Mouse (Mus musculus) midbrain, embryonic 10.5 days (tissue): Measurements from ENCODE around the gene Hs6st3. TPM values are rescaled to one million over a fixed set of nuclear protein-coding genes. Genes with fewer than 3 reads are reported as not detected.

Experiments used
- DNase-seq: peaks from one replicate; pipeline ENCODE4 v3.0.0-alpha.2; 2017; ENCODE audit warnings: low spot score
- H3K27ac ChIP-seq: fragments of 300-500 bp; sonication (generic); replicated peaks from 2 replicates; pipeline ENCODE4 v1.5.1; 2016; ENCODE audit warnings: mild to moderate bottlenecking
- H3K27me3 ChIP-seq: fragments of 300-500 bp; sonication (generic); 2 replicates; pipeline ENCODE4 v1.6.1; 2016; ENCODE audit warnings: low read depth, mild to moderate bottlenecking; ENCODE audit not compliant: poor library complexity, severe bottlenecking
- H3K36me3 ChIP-seq: fragments of 300-500 bp; sonication (generic); 2 replicates; pipeline ENCODE4 v1.6.1; 2016; ENCODE audit warnings: mild to moderate bottlenecking, moderate library complexity
- H3K4me1 ChIP-seq: fragments of 300-500 bp; sonication (generic); 2 replicates; pipeline ENCODE4 v1.6.1; 2016
- H3K4me3 ChIP-seq: fragments of 300-500 bp; sonication (generic); 2 replicates; pipeline ENCODE4 v1.5.1; 2016; ENCODE audit warnings: mild to moderate bottlenecking, moderate library complexity
- H3K9me3 ChIP-seq: fragments of 300-500 bp; sonication (generic); replicated peaks from 2 replicates; pipeline ENCODE4 v1.6.1; 2016; ENCODE audit warnings: mild to moderate bottlenecking
- WGBS: fragments of 180-500 bp; shearing (Covaris S2); methylation state at CpG from one replicate; pipeline ENCODE4 v1.1.7; 2016; 5-methylcytosine and 5-hydroxymethylcytosine counted together
- polyA plus RNA-seq: library from polyadenylated mRNA; unstranded; fragments of >200 nt; fragmentation: Nextera tagmentation; extraction: Ambion mirVana; gene quantifications from 2 replicates; pipeline ENCODE4 v1.2.1, GENCODE M21; 2016

Gene Hs6st3
- polyA plus RNA-seq, 1 experiment from 2014 or later = not detected

DNA sequence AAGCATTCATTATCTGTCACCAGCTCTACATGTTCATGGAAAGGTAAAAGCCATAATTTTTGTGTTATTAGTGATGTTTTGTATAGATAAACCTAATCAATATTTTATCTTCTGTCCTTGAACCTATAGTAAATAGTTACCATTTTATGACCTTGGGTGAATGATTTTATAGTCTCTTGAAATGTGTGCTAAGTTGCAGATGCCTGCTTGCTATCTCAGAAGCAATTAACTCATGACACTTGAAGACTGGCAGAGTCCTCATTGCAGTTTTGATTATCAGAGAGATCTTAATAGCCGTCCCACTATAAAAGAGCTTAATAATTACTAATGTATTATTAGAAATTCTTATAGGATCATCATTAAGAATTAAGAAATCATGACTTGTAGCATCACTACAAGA lies 491.0 kb downstream of the Hs6st3 start:
- H3K27me3 ChIP-seq = no peaks in the 10 kb centered on the region
- no peak overlapping the region for H3K27ac ChIP-seq
- H3K36me3 ChIP-seq = no peaks in the 10 kb centered on the region
- 85% methylated on average over 1 of the region's 1 CpGs for WGBS
- H3K9me3 ChIP-seq = no peaks in the 10 kb centered on the region
- H3K4me3 ChIP-seq = no peak overlapping the region
- no peaks in the 10 kb centered on the region for H3K4me1 ChIP-seq
- no peak for DNase-seq

DNA sequence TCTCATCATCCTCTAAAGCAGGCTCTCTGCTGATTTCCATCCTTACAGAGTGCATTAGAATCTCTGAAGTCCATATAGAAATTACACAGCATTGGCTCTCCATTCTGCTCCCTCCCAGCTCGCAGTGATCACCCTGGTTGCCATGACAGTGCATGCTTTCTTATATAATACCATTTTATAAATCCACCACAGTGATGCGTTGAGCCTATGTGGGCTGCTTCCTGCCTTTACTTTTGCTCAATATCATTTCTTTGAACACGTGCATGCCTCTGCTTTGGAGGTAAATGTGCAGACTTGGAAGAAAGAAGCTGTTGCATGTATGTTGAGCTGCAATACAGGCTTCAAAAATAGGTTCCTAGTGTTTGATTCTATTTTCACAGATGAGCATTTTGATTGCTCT lies 494.9 kb downstream of the Hs6st3 start:
- Histone ChIP-seq H3K27ac (no peak overlapping the region), H3K27me3 (no peaks in the 10 kb centered on the region), H3K4me1 (no peaks in the 10 kb centered on the region), H3K36me3 (no peaks in the 10 kb centered on the region), H3K9me3 (no peaks in the 10 kb centered on the region), H3K4me3 (no peak overlapping the region)
- WGBS = 77% methylated on average over 3 of the region's 3 CpGs
- no peak for DNase-seq

DNA sequence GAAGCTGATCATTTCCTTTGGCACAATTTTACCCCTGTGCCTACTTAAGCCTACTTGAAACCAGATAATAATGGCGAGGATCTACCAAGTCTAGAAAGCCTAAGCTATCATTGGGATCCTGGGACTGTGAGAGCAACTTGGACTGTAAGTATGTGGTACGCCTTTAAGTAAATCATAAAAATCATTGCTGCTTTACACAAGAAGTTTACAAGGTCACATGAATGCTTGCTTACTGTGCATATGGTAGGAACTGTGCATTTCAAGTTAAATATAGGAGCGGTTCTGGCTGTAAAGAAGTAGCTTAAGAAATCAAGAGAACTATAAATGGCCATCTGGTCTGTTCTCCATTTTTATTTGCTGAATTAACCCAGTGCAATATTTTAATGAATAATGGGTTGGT lies 495.5 kb downstream of the Hs6st3 start:
- no peak for DNase-seq
- no peaks in the 10 kb centered on the region for H3K9me3 ChIP-seq
- H3K4me3 ChIP-seq = no peak overlapping the region
- no peaks in the 10 kb centered on the region for H3K36me3 ChIP-seq
- no peaks in the 10 kb centered on the region for H3K27me3 ChIP-seq
- H3K4me1 ChIP-seq = no peaks in the 10 kb centered on the region
- 89% methylated on average over 3 of the region's 3 CpGs for WGBS
- no peak overlapping the region for H3K27ac ChIP-seq

DNA sequence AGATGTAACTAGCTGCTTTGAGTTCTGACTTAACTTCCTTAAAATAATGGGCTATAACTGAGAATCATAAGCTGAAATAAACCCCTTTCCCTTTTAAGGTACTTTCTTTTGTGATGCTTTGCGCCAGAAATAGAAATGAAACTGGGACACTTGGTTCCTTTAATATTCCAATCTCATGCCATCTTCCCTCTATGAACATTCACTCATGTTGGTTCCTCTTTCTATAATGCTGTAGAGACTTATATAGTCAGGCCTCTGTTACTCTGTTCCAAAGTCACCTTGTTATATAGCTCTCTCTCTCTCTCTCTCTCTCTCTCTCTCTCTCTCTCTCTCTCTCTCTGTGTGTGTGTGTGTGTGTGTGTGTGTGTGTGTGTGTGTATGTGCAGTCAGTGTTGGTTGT lies 504.7 kb downstream of the Hs6st3 start:
- DNase-seq = no peak
- Histone ChIP-seq H3K27ac (no peak overlapping the region), H3K4me1 (no peaks in the 10 kb centered on the region), H3K36me3 (no peaks in the 10 kb centered on the region), H3K27me3 (no peaks in the 10 kb centered on the region), H3K4me3 (no peak overlapping the region), H3K9me3 (no peaks in the 10 kb centered on the region)
- WGBS = 93% methylated on average over 1 of the region's 1 CpGs

DNA sequence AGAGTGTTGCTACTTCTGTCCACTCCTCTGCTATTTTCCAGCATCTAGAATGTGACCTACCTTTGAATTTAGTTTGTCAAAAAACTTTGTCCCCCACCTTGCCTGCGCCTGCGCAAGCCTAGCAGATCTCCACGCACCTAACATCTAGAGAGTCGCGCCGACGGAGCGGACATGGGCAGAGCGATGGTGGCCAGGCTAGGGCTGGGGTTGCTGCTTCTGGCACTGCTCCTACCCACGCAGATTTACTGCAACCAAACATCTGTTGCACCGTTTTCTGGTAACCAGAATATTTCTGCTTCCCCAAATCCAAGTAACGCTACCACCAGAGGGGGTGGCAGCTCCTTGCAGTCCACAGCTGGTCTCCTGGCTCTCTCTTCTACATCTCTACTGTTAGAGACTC lies 505.7 kb downstream of the Hs6st3 start:
- no peak for DNase-seq
- Histone ChIP-seq H3K4me1 (no peaks in the 10 kb centered on the region), H3K36me3 (no peaks in the 10 kb centered on the region), H3K9me3 (no peaks in the 10 kb centered on the region), H3K27me3 (no peaks in the 10 kb centered on the region), H3K27ac (no peak overlapping the region), H3K4me3 (no peak overlapping the region)
- 95% methylated on average over 12 of the region's 12 CpGs for WGBS

DNA sequence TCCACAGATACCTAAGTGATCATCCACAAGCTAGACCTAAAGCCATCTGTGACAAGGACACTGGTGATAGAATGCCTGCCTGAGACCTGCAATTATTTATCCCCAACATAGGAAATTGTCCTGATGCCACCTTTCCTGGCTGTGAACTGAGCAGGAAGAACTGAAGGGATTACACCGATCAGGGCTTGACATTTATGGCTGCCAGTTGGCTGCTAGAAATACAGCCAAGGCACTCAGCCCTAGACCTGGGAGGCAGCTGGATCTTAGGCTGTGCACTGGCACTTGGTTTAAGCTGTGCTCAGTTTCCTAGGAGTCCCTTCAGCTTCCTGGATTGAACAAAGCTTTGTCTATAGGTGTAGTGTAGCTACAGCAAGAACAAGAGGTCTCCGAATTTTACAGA lies 518.8 kb downstream of the Hs6st3 start:
- DNase-seq = no peak
- Histone ChIP-seq H3K27me3 (no peaks in the 10 kb centered on the region), H3K4me1 (no peaks in the 10 kb centered on the region), H3K9me3 (no peaks in the 10 kb centered on the region), H3K4me3 (no peak overlapping the region), H3K36me3 (no peaks in the 10 kb centered on the region), H3K27ac (no peak overlapping the region)
- WGBS = 84% methylated on average over 2 of the region's 2 CpGs

DNA sequence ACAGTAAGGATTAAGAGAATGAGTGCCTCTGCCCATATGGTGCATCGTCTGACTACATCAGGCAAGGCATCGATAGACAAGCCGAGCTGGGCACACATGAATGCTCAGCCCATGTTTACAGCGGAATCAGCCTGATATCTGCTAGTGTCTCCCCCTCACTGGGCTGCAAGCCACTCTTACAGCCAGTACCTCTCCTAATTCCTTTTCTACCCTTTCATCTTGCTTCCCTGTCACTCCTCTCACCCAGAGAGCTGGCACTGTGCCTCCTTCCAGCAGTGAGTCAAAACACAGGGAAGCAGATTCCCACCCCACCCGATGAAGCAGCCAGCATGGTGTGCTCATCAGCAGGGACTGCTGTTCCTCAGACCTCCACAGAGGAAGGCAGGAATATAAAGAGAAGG lies 527.6 kb downstream of the Hs6st3 start:
- no peaks in the 10 kb centered on the region for H3K27me3 ChIP-seq
- H3K36me3 ChIP-seq = no peaks in the 10 kb centered on the region
- H3K9me3 ChIP-seq = no peaks in the 10 kb centered on the region
- no peak overlapping the region for H3K4me3 ChIP-seq
- H3K4me1 ChIP-seq = no peaks in the 10 kb centered on the region
- H3K27ac ChIP-seq = no peak overlapping the region
- no peak for DNase-seq
- 86% methylated on average over 5 of the region's 5 CpGs for WGBS

DNA sequence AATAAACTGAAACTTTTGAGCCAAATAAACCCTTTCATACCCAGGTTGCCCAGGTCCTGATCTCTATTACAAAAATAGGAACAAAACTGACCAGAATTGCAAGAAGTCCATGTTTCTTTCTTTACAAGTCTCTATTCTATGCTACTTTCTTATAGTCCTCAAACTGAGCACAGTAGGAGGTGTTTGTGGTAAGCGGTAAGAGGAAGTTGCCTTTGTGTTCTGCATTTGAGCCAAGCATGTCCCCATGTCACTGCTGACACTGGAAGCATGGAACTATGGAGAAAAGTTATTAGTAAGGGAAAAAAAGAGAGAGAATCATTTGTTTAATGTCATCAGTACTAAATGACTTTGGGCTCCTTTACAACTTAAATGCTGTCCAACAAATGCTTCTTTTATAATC lies 529.3 kb downstream of the Hs6st3 start:
- Histone ChIP-seq H3K9me3 (no peaks in the 10 kb centered on the region), H3K4me3 (no peak overlapping the region), H3K27ac (no peak overlapping the region), H3K27me3 (no peaks in the 10 kb centered on the region), H3K4me1 (no peaks in the 10 kb centered on the region), H3K36me3 (no peaks in the 10 kb centered on the region)
- no peak for DNase-seq
- 88% methylated on average over 1 of the region's 1 CpGs for WGBS

DNA sequence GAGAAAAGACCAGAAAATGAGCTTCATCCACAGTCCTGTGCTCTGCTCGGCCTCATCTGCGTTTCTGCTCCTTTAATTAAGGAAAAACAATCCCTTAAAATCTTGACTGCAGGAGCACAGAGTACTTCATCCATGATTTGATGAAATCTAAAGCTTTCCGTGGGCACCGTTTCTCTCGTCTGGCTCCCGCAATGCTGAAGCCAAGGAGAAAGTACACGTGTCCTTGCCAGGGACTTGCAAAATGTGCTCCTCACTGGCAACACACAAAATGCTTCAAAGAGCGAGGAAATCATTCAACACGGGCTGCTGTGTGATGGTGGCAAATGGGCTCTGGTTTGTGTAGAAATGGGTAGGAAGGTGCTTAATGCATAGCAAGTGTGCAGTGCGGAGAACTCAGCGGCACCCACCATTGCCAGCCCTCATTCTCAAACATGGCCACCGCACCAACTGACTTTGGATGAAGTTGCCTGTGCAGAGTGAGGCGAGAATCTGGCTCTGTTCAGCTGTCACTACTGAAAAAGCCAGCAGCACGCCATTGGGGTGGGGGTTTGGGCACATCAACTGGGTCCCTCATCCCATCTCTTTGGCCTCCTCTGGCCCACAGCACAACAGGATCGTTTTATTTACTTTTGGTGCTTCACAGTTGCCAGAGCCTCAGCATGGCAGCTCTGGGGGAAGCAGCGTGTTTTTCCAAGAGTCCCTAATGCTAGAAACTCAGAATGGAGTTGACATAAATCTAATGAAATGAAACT lies 532.9 kb downstream of the Hs6st3 start:
- 89% methylated on average over 16 of the region's 16 CpGs for WGBS
- no peak for DNase-seq
- H3K4me1 ChIP-seq = no peaks in the 10 kb centered on the region
- no peak overlapping the region for H3K27ac ChIP-seq
- no peak overlapping the region for H3K4me3 ChIP-seq
- no peaks in the 10 kb centered on the region for H3K36me3 ChIP-seq
- no peaks in the 10 kb centered on the region for H3K27me3 ChIP-seq
- no peaks in the 10 kb centered on the region for H3K9me3 ChIP-seq

DNA sequence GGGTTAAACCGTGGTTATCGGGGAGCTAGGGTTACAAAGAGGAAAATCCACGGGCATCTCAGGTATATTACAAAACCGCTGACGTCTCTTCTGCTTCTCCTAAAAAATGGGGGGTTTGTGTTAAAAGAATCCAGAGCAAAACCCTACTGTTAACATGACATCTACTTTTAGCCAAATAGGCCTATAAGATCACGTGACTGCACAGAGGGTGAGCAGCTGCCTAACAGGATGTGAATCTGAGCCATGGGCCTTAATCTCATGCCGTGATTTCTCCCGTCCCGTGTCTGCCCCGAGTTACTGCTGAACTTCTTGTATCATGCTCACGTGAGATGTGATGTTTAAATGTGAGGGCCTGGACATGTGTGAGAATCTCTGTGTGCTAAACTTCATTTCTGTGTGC lies 540.4 kb downstream of the Hs6st3 start:
- no peaks in the 10 kb centered on the region for H3K4me1 ChIP-seq
- H3K27ac ChIP-seq = no peak overlapping the region
- no peaks in the 10 kb centered on the region for H3K9me3 ChIP-seq
- no peaks in the 10 kb centered on the region for H3K27me3 ChIP-seq
- no peak overlapping the region for H3K4me3 ChIP-seq
- no peak for DNase-seq
- 93% methylated on average over 11 of the region's 11 CpGs for WGBS
- H3K36me3 ChIP-seq = no peaks in the 10 kb centered on the region

DNA sequence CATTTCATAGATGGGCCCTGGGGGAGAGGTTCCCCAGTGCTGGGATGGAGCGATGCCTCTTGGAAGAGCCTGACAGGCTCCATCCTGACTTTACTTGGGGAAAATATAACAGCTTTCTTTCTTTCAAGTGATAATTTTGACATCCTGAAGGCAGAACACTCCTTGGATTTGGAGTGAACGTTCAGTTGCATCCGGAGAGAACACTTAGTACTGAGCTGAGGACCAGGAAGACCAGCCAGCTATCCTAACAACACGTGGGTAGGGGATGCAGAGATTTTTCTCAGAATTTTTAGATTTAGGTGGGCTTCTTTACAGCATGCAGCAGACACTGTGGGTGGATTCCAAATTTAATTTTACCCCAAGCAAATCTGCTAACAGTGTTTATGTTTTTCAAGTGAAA lies 541.9 kb downstream of the Hs6st3 start:
- H3K4me1 ChIP-seq = no peaks in the 10 kb centered on the region
- H3K27ac ChIP-seq = no peak overlapping the region
- H3K4me3 ChIP-seq = no peak overlapping the region
- no peaks in the 10 kb centered on the region for H3K36me3 ChIP-seq
- WGBS = 85% methylated on average over 4 of the region's 4 CpGs
- H3K27me3 ChIP-seq = no peaks in the 10 kb centered on the region
- no peak for DNase-seq
- no peaks in the 10 kb centered on the region for H3K9me3 ChIP-seq

DNA sequence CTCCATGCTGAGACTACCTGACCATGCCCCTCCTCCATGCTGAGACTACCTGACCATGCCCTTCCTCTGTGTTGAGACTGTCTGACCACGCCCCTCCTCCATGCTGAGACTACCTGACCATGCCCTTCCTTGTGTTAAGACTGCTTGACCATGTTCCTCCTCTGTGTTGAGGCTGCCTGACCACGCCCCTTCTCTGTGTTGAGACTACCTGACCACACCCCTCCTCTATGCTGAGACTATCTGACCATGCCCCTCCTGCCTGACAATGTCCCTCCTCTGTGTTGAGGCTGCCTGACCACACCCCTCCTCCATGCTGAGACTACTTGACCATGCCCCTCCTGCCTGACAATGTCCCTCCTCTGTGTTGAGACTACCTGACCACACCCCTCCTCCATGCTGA lies 549.7 kb downstream of the Hs6st3 start:
- WGBS = 88% methylated on average over 2 of the region's 2 CpGs
- DNase-seq = no peak
- no peak overlapping the region for H3K4me3 ChIP-seq
- H3K36me3 ChIP-seq = no peaks in the 10 kb centered on the region
- no peaks in the 10 kb centered on the region for H3K4me1 ChIP-seq
- H3K27me3 ChIP-seq = no peaks in the 10 kb centered on the region
- H3K9me3 ChIP-seq = no peaks in the 10 kb centered on the region
- no peak overlapping the region for H3K27ac ChIP-seq

DNA sequence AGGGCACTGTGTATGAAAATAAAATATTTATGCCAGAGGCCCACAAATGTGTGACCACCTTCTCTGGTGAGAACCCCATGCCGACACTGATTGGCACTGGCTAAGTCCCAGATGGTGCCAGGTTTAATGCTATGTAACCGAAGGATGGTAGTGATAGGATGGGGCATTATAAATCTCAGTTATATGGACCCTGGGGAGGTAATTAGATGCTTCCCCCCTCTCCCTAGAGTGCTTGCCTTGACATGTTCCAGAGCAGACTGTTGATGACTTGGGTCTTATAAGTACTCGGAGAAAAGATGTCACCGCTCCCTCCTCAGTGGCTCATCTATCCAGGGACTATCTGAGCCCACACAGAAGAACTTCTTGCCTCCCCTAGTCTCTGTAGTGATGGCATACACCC lies 561.8 kb downstream of the Hs6st3 start:
- Histone ChIP-seq H3K27me3 (no peaks in the 10 kb centered on the region), H3K4me3 (no peak overlapping the region), H3K9me3 (no peaks in the 10 kb centered on the region), H3K4me1 (peaks cover 4% of the 10 kb centered on the region; the same call in 1 of the 2 replicates), H3K36me3 (no peaks in the 10 kb centered on the region), H3K27ac (no peak overlapping the region)
- 94% methylated on average over 4 of the region's 4 CpGs for WGBS
- no peak for DNase-seq

DNA sequence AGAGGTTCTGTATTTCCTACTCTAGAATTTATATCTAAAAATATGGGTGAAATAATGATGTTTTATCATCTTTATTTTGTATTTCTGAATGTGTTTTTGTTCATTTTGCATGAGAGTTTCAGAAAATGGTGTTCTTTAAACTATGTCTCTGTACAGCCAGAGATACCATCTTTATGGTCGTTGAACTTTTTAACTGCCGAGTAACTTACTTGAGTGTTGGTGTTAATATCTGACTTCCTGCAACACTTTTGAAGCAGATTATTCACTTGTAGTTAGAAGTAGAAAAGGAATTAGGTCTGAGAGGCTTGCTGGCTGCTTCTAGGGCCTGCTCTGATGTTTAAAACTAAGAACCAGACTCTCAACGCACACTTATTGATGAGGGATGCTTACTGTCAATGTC lies 576.6 kb downstream of the Hs6st3 start:
- WGBS = 93% methylated on average over 3 of the region's 3 CpGs
- no peaks in the 10 kb centered on the region for H3K27me3 ChIP-seq

More for the DNA sequence above, 576.6 kb downstream of the Hs6st3 start:
- Histone ChIP-seq H3K9me3 (no peaks in the 10 kb centered on the region), H3K4me1 (no peaks in the 10 kb centered on the region), H3K27ac (no peak overlapping the region), H3K4me3 (no peak overlapping the region), H3K36me3 (no peaks in the 10 kb centered on the region)
- DNase-seq = no peak
